Mouse (Mus musculus) liver, embryonic 16.5 days (tissue): ENCODE measurements around the gene Man1a. TPM values are rescaled to one million over a fixed set of nuclear protein-coding genes. Genes with fewer than 3 reads are reported as not detected.

Experiments
- ATAC-seq: fragments of 200-750 bp; cut with Nextera tagmentation; 2 replicates; pipeline ENCODE4 v1.8.0; 2017; ENCODE audit warnings: low read depth, mild to moderate bottlenecking, moderate number of reproducible peaks, moderate library complexity
- H3K27ac ChIP-seq: fragments of 300-500 bp; sonication (generic); 2 replicates; pipeline ENCODE4 v1.5.1; 2014; ENCODE audit warnings: mild to moderate bottlenecking, low read length
- H3K27me3 ChIP-seq: fragments of 300-500 bp; sonication (generic); 2 replicates; pipeline ENCODE4 v1.6.1; 2014; ENCODE audit warnings: low read depth, low read length, mixed read lengths; ENCODE audit not compliant: control insufficient read depth, insufficient read depth
- H3K36me3 ChIP-seq: fragments of 300-500 bp; sonication (generic); 2 replicates; pipeline ENCODE4 v1.6.1; 2014; ENCODE audit warnings: mild to moderate bottlenecking; ENCODE audit not compliant: control insufficient read depth, insufficient read depth
- H3K4me1 ChIP-seq: fragments of 300-500 bp; sonication (generic); 2 replicates; pipeline ENCODE4 v1.6.1; 2014; ENCODE audit warnings: low read depth, low read length, mixed read lengths; ENCODE audit not compliant: control insufficient read depth
- H3K4me2 ChIP-seq: fragments of 300-500 bp; sonication (generic); 2 replicates; pipeline ENCODE4 v1.6.1; 2014; ENCODE audit warnings: low read depth, low read length, mixed read lengths
- H3K4me3 ChIP-seq: fragments of 300-500 bp; sonication (generic); 2 replicates; pipeline ENCODE4 v1.5.1; 2014; ENCODE audit warnings: low read depth, mild to moderate bottlenecking, low read length
- H3K9ac ChIP-seq: fragments of 300-500 bp; sonication (generic); 2 replicates; pipeline ENCODE4 v1.6.1; 2014; ENCODE audit warnings: low read depth, low read length
- H3K9me3 ChIP-seq: fragments of 300-500 bp; sonication (generic); replicated peaks from 2 replicates; pipeline ENCODE4 v1.6.1; 2016; ENCODE audit warnings: low read length; ENCODE audit not compliant: control insufficient read depth
- WGBS: fragments of 180-500 bp; shearing (Covaris S2); extraction: QIAGEN DNeasy Blood & Tissue Kit; methylation state at CpG from one replicate; pipeline ENCODE4 v1.1.7; 2014; ENCODE audit not compliant: insufficient replicate concordance; 5-methylcytosine and 5-hydroxymethylcytosine counted together
- polyA plus RNA-seq: library from polyadenylated mRNA; unstranded; fragments of >200 nt; fragmentation: Nextera tagmentation; extraction: Ambion mirVana; gene quantifications from 2 replicates; pipeline ENCODE4 v1.2.1, GENCODE M21; 2015

The Man1a gene
- polyA plus RNA-seq, 1 experiment from 2014 or later = 14.2 TPM

DNA sequence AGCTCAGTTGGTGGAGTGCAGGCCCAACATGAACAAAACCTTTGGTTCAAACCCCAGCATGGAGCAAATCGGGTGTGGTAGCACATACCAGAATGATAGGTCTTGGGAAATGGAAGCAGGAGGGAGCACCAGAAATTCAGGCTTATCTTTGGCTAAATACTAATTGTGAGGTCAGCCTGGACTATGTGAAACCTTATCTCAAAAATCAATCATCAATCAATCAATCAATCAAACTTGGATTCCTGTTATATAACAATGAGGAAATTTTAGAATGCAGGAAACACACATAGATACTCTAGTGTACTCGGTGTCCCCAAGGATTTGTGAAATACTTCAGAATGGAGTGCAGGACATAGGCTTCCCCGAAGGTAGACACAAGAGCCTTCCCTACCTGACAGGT lies 17.8 kb downstream of the Man1a start:
- 81% methylated on average over 3 of the region's 3 CpGs for WGBS
- Histone ChIP-seq H3K9me3 (no peaks in the 10 kb centered on the region), H3K27ac (no peak overlapping the region), H3K4me1 (peaks cover 4% of the 10 kb centered on the region), H3K4me2 (no peak overlapping the region), H3K36me3 (peaks cover 22% of the 10 kb centered on the region), H3K9ac (no peak overlapping the region), H3K27me3 (no peaks in the 10 kb centered on the region), H3K4me3 (no peak overlapping the region)
- no peak for ATAC-seq

DNA sequence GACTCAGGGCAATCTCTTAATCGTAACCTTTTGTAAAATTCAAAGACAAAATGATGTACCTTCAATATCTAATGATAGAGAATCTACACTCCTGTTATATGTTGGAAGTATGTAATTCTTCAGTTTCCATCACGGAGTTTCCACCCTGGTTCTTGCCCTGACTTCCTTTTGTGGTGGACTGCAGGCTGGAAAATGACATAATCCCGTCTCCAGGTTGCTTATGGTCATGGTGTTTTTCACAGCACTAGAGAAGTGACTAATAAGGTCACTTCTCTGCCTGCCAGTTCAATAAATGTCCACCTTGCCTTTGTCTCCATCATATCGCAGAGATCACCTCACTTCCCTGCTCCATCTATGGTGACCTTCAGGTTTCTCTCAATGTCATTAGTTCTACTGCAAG lies 22.2 kb downstream of the Man1a start:
- H3K4me2 ChIP-seq = no peak overlapping the region
- H3K27me3 ChIP-seq = no peaks in the 10 kb centered on the region
- no peak for ATAC-seq
- H3K4me1 ChIP-seq = peaks cover 2% of the 10 kb centered on the region; the same call in 1 of the 2 replicates
- H3K9ac ChIP-seq = no peak overlapping the region
- no peak overlapping the region for H3K27ac ChIP-seq
- peaks cover 14% of the 10 kb centered on the region for H3K36me3 ChIP-seq
- WGBS = 72% methylated on average over 4 of the region's 4 CpGs
- no peaks in the 10 kb centered on the region for H3K9me3 ChIP-seq
- H3K4me3 ChIP-seq = no peak overlapping the region

DNA sequence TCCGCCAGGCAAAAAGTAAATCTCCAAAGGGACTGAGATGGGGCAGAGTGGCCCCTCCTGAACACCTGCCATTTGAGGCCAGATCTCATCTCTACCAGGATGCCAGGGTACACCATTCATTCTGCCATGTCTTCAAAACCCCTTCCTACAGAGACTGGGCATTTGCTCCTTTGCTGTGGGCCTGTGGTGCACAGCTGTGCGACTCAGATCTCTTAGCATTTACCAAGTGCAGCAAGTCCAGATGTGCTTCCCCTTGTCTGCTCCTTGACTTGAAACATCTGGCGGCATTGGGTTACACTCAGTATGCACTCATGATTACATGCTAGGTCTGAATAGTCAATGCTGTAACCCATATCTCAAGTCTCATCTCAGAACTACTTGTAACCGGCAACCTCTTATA lies 28.5 kb downstream of the Man1a start:
- 82% methylated on average over 4 of the region's 4 CpGs for WGBS
- Histone ChIP-seq H3K9me3 (no peaks in the 10 kb centered on the region), H3K27ac (no peak overlapping the region), H3K27me3 (no peaks in the 10 kb centered on the region), H3K4me2 (no peak overlapping the region), H3K4me1 (peaks cover 8% of the 10 kb centered on the region), H3K4me3 (no peak overlapping the region), H3K9ac (no peak overlapping the region), H3K36me3 (peaks cover 11% of the 10 kb centered on the region)
- no peak for ATAC-seq

DNA sequence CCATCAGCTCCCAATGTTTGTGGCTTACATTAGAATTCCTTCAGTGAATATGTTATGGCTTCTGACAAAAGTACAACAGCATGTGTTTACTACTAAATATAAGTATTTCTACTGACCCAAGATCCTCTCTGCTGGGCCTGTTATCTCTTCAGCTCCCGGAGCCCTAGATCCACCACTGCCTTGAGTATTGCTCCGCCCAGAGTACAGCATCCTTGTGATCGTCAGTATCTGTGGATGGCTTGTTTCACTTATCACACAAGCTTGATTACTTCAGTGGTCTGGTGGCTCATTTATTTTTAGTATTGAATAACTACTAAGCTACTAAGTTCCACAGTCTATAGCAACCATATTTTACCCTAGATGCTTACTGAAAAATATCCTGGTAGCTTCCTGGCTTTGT lies 33.1 kb downstream of the Man1a start:
- Histone ChIP-seq H3K9ac (no peak overlapping the region), H3K9me3 (no peaks in the 10 kb centered on the region), H3K27ac (peak overlapping the region; percentile 74), H3K36me3 (peaks cover 3% of the 10 kb centered on the region; the same call in 1 of the 2 replicates), H3K4me1 (peaks cover 48% of the 10 kb centered on the region), H3K4me2 (peak overlapping the region; percentile 39), H3K4me3 (no peak overlapping the region), H3K27me3 (no peaks in the 10 kb centered on the region)
- 23% methylated on average over 3 of the region's 3 CpGs for WGBS
- peak; percentile 73 for ATAC-seq

DNA sequence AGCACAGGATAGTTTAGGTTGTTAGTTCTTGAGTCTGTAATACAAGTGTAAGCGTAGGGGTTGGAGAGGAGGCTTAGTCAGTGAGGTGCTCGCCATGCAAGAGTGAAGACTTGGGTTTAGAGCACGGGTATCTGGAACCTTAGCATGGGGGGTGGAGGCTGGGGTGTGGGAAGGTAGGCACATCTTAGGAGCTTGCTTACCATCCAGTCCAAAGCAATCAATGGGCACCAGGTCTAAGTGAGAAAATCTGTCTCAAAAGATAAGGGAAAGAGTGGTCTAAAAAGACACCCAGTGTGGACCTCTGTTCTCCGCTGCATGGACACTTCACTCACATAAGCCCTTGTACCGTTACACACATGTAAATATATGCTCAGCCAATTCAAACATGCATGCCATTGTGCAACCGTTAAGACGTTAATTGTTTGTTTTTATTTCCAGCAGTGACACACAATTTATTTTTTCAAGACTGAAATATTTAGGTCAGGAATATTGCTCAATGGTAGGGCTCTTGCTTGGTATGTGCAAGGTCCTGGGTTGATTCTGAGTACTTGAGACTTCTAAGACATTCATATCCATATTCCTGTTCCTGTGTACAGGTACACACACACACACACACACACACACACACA lies 34.1 kb downstream of the Man1a start:
- peak overlapping the region; percentile 93 for H3K27ac ChIP-seq
- 40% methylated on average over 7 of the region's 7 CpGs for WGBS

DNA sequence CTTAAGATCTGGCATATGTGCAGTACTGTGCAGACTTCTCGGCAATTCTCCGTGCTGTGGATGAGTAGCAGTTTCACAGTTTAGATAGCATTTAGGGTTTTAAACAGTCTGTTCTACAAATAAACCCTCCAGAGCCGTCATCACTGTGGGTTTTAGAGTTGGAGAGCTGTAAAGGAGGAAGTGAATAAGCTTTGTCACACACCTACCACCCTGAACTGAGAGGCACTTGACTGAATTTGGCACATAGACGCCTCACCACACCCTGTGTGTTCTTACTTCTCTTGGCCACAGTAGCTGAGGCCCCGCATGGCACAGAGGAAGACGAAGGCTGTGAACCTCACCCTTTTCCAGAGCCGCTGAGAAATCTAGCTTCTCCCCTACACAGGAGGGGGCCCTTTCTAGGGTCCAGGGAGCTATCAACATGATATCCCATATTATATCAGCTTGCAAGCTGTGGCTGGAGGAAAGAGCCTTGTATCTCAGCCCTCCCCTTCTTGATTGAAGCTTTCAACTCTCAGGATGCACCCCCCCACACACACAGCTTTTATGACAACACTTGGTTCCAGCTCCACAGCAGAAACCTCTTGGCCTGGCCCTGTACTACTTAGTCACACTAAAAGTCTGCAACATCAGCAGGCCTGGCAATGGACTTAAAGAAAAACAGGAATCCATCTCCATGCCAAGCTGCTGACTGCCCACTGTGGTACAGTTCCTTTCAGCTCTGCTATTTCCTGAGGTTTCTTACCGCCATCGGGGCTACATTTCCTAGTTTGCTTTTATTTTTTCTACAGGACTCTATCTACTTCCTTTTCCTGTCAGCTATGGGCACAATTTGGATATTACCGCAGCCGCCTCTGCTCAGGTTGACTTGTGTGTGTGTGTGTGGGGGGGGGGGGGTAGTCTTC lies 35.9 kb downstream of the Man1a start:
- peak overlapping the region; percentile 92 for H3K27ac ChIP-seq
- 22% methylated on average over 11 of the region's 11 CpGs for WGBS
- peak overlapping the region; percentile 3 for H3K4me3 ChIP-seq
- H3K9ac ChIP-seq = peak overlapping the region; percentile 59
- peaks cover 68% of the 10 kb centered on the region for H3K4me1 ChIP-seq
- no peaks in the 10 kb centered on the region for H3K27me3 ChIP-seq
- ATAC-seq = peak; percentile 47
- no peaks in the 10 kb centered on the region for H3K9me3 ChIP-seq
- H3K4me2 ChIP-seq = peak overlapping the region; percentile 59
- H3K36me3 ChIP-seq = peaks cover 3% of the 10 kb centered on the region; the same call in 1 of the 2 replicates

More for the DNA sequence above, 34.1 kb downstream of the Man1a start:
- ATAC-seq = peak; percentile 78
- Histone ChIP-seq H3K36me3 (peaks cover 3% of the 10 kb centered on the region; the same call in 1 of the 2 replicates), H3K27me3 (no peaks in the 10 kb centered on the region), H3K4me2 (peak overlapping the region; percentile 56), H3K9ac (peak overlapping the region; percentile 60), H3K4me1 (peaks cover 53% of the 10 kb centered on the region), H3K9me3 (no peaks in the 10 kb centered on the region), H3K4me3 (peak overlapping the region; percentile 26)

DNA sequence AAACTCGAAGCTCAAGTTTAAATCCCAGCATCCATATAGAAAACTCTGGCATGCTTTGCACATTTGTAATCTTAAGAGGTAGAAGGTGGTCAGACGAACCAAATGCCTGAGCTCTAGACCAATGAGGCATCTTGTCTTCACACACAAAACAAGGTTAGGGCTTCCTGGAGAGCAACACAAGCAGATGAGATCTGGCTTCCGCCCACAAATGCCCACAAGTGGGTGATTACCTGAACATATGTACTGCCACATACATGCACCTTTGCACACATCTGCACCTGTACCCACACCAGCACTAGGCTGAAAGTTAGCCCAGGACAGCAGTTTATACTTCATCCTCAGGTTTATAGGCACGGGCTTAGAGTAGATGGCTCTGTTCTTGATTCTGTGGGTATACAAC lies 36.7 kb downstream of the Man1a start:
- Histone ChIP-seq H3K27ac (peak overlapping the region; percentile 92), H3K4me1 (peaks cover 73% of the 10 kb centered on the region), H3K9ac (peak overlapping the region; percentile 59; the same call in 1 of the 2 replicates), H3K27me3 (no peaks in the 10 kb centered on the region), H3K36me3 (peaks cover 4% of the 10 kb centered on the region; the same call in 1 of the 2 replicates), H3K9me3 (no peaks in the 10 kb centered on the region), H3K4me2 (peak overlapping the region; percentile 59), H3K4me3 (no peak overlapping the region)
- ATAC-seq = no peak
- 68% methylated on average over 4 of the region's 4 CpGs for WGBS

DNA sequence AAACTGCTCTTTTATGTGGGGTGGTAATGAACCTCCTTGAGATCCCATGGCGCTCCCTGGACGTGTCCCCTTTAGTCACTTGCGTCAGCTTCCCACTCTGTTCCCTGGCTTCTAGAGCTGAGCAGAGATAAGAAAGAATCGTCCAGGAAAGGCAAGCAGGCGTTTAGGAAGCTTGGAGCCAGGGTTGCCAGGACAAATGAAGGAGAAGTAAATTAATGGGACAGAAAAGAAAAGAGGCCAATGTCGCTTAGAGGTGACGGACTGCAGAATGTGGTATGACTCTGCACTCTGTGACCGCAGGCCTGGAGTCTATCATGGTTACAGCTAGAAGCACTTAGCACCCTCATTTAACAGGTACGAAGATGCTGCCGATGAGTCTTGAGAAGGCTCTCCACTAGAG lies 37.7 kb downstream of the Man1a start:
- no peak for ATAC-seq
- Histone ChIP-seq H3K27ac (peak overlapping the region; percentile 93), H3K4me3 (0 out of 2 replicates have a peak overlapping the region, but pooled peaks have one; percentile 2), H3K4me1 (peaks cover 69% of the 10 kb centered on the region), H3K9me3 (no peaks in the 10 kb centered on the region), H3K9ac (peak overlapping the region; percentile 51), H3K36me3 (peaks cover 2% of the 10 kb centered on the region; the same call in 1 of the 2 replicates), H3K4me2 (peak overlapping the region; percentile 59), H3K27me3 (no peaks in the 10 kb centered on the region)
- 44% methylated on average over 10 of the region's 10 CpGs for WGBS
